Mouse (Mus musculus) right cerebral cortex, postnatal 4 days (tissue): ENCODE measurements around the gene H2-DMb2.

Experiments
- DNase-seq: peaks from one replicate; pipeline ENCODE4 v3.0.0-alpha.2; 2022

The H2-DMb2 gene

DNA sequence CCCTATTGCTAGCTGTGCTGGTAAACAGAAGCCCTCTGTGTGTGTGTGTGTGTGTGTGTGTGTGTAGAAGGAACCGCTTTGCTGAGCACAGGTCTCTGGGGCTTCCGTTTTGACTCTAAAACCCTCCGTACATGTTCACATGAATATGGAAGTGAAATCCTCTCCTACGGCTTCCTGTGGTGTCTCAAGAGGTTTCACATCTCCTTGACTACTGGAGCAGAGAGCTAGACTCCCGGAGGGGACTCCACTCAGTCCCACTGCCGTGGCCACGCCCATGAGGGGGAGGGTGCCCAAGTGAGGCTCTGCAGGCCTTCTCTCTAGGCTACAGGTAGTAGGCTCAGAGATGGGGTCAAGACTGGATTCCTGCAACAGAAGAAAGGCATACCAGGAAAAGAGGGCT lies at the start of gene H2-DMb2:
Gene H2-DMb2, plus strand, starts transcription at position 275 of the 400 bp plus-strand sequence.
- DNase-seq: no peak

DNA sequence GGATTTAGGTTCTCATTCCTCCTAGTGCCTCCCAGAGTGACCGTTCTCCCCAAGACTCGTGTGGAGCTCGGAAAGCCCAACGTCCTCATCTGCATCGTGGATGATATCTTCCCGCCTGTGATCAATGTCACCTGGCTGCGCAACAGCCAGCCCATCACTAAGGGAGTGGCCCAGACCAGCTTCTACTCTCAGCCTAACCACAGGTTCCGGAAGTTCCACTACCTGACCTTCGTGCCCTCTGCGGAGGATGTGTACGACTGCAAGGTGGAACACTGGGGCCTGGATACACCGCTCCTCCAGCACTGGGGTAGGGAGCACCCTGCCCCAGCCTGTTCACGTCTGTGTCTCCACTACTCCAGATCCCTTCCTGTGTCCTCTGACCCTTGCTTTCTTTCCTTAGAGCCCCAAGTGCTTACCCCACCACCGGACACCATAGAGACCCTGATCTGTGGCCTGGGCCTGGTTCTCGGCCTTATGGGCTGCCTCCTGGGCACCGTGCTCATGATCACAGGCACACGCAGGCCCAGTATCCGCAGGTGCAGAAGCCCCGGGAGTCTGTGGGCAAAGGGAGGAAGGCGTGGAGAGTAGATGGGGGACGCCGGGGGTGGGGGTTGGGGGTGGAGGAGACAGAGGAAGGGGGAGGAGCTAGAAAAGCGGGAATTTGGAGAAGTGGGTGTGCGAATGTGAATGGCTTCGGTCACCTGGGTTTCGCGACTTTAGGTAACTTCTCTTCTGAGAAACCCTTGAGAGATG lies 48.6 kb upstream of the H2-DMb2 start:
- DNase-seq: no peak

DNA sequence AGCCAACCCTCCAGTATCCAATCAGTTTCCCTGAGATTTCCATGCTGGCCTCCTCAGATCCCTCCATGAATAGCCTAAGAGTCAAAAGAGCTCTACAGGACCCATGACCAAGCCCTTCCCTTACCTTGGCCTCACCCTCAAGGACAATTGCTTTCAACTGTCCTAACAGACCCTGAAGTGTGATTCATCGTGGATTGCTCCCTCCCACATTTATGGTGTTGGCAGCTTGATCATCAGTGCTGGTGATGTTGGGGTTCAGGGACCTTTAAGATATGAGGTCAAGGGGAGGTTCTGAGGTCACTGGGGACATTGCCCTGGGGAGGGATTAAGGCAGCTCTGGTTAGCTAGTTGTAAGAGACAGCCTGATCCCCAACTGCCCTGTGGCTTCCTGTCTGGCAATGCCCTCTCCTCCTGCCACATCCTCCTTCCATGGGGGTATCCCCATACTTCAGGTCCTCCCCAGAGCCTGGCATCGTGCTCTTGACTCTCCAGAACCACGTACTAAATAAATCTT lies 46.6 kb upstream of the H2-DMb2 start:
- DNase-seq: no peak

DNA sequence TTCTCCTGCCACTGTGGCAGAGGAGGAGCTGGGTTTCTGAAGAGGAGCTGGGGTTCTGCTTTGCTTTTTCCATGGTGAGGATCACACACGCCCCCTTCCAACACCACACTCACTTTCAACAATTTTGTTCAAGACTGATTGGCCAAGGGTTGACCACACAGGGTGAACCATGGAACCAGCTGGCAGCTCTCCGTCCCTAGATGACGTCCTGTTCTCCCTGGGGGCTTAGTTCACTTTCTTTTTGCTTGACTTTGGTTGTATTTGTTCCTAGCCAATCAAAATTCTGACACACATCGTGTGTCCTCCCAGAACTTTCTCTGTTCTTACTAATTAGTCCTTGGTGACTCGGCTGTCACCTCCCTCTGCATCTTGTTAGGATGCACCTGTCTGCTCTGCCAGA lies 45.8 kb upstream of the H2-DMb2 start:
- no peak for DNase-seq

DNA sequence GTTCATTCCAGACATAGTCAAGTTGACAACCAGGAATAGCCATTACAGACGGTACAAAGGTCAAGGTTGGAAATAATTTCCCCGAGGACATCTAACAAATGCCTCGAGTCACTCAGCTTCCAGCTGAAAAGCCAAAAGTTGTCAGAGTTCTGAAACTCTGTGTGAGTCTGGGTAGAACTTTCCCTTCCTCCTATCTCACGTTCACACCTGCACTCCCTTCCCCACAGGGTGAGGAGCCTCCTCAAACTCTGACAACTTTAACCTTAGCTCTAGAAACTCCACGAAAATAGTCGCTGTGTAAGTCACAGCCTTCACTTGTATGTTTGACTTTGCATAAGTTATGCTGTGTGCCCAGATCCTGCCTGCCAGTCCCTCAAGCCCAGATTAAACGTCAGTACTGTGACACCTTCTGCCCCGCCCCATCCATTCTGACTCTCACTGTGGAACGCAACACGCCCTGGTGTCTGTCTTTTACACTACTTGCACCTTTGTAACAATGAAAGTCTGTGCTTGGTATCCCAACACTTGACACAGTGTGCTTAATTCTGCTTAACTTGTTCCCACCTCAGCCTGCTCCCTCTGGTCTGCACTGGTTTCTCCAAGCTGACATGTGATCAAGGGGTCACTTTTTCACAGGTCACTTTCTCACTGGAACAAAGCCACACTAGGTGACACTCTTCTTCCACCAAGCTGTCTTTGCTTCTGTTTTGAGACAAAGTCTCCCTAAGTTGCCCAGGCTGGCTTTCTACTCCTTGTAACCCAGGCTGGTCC lies 44.2 kb upstream of the H2-DMb2 start:
- no peak for DNase-seq

DNA sequence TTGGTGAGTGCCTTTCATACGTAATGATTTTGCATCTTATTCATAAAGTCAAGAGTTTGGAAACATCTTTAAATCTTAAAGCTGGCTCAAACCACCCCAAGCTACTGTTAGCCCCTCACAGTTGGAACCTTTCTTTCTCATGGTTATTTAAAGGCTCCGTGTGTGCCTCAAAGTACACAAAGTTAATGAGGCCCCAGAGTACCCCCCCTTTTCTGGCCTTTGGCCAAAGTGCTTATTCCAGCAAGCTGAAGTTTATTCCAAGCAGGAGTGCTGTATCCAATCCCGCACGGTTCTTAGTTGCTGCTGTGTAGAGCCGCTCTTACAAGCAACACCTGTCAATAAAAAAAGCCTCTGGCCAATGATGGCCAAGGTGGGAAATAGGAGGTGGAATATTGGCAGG lies 43.6 kb upstream of the H2-DMb2 start:
- DNase-seq: no peak

DNA sequence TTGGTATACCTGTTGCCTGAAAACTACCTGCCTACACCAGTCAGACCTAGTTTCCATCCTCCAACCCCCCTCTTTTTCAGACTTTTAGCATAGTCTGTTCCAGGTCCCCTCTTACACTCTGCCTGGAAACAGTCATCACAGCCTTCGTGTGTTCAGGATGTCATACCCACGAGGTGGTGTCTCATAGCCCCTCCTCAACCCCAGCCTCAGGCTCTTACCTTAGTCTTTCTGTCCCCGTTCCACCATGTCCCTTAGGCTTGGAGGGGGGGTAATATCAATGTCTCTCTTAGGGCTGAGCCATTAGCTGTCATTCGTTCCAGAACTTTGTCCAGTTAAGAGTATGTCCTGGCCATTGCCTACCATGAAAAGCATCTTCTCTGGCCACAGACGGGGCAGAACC lies 41.9 kb upstream of the H2-DMb2 start:
- no peak for DNase-seq

DNA sequence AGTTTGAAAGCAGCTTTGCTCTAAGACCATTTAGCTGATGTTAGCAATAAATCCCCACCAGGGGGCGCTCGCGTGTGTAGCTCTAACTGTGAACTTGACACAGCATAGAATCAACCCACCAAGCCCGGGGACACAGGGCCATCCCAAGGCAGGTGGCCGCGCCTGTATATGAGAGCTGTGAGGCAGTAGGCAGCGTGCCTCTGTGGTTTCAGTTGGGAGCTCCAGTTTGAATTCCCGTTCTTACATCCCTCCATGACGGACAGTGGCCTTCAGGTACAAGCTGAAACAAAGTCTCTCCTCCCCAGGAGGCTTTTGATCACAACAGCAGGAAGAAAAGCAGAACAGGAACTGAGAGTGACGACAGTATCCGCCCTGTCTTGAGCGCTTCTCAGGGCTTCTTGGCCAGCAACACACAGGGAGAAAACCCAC lies 41.5 kb upstream of the H2-DMb2 start:
- DNase-seq: peak; percentile 99

DNA sequence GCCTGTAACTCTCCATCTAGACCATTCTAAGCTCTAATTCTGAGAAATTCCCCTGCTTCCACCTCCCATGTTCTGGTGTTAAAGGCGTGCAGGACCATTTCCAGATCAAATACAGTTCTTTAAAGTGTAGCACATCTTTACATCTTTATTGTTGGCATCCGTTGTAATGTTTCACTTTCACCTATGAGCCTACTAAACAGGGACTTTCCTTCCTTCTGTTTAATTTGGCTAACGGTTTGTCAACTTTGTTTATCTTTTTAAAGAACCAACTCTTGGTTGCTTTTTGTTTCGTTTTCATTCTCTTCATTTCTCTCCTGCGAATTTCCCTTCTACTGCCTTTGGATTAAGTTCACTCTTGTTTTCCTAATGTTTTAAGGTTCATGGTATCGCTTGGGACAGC lies 40.3 kb upstream of the H2-DMb2 start:
- no peak for DNase-seq

DNA sequence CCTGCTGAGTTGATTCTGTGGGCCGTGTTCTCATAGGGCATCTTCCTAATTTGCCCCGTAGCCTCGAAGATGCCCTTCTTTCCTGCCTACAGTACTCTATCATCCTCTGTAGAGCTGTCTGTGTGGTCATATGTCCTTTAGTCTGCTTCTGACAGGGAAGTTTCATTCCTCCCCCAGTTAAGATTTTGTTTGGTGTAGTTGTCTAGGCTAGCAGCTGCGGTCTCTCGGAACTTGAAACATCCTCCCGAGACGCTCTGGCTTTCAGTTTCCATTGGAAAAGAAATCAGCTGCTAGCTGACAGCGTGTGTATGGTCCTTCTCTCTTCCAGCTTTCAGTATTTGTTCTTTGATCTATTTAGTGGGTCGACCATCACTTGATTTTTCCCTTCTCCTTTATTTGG lies 38.3 kb upstream of the H2-DMb2 start:
- DNase-seq: no peak

DNA sequence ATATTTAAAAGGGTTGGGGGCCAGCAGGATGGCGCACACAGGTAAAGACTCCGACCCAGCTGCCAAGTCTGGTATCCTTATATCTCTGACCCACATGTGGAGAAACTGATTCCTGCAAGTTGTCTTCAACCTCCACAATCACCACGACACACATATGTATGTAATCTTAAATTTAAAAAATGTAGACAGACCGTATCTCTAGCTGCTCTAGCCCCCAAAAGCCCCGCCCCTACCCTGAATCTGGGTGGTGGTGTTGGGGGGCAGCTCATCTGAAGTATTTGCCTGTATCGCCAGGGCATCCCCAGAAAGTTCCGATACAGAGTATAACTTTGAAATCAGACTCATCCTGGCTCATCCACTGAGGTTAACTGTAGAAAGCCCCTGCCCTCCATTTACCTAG lies 36.6 kb upstream of the H2-DMb2 start:
- DNase-seq: no peak

DNA sequence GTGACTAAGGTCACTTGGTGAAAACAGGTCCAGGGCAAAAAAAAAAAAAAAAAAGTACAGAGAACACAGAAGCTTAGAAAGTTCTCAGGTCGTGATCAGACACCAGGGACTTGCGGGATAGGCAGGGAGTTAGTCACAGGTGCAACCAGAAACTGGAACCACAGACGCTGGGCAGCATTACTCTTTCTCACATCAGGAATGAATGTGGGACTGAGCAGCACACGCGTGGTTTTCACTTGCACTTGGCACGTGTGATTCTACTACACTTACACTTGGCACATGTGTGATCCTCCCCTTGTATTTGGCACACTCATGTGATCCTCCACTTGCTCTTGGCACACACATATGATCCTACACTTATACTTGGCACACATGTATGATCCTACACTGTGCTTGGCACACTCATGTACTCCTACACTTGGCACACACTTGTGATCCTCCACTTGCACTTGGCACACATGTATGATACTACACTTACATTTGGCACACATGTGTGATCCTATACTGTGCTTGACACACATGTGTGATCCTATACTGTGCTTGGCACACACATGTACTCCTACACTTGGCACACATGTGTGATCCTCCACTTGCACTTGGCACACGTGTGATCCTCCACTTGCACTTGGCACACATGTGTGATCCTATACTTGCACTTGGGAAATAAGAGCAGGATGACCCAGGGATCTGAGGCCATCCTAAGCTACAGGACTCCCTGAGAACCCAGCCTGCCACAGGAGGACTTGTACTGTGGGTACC lies 35.8 kb upstream of the H2-DMb2 start:
- DNase-seq: no peak

DNA sequence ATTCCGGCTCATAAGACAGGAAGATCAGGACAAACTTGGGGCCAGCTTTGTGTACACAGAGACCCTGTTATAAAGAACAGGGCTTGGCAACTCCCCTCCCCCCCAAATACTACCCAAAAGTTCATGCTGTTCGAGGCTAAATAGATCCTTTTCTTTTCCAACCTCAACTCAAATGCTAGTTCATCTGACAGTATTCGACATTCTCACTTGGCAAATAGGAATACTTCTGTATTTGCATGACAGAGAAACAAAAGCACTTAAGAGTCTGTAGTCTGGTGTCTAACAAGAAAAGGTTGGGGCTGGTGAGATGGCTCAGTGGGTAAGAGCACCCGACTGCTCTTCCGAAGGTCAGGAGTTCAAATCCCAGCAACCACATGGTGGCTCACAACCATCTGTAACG lies 34.6 kb upstream of the H2-DMb2 start:
- DNase-seq: no peak

DNA sequence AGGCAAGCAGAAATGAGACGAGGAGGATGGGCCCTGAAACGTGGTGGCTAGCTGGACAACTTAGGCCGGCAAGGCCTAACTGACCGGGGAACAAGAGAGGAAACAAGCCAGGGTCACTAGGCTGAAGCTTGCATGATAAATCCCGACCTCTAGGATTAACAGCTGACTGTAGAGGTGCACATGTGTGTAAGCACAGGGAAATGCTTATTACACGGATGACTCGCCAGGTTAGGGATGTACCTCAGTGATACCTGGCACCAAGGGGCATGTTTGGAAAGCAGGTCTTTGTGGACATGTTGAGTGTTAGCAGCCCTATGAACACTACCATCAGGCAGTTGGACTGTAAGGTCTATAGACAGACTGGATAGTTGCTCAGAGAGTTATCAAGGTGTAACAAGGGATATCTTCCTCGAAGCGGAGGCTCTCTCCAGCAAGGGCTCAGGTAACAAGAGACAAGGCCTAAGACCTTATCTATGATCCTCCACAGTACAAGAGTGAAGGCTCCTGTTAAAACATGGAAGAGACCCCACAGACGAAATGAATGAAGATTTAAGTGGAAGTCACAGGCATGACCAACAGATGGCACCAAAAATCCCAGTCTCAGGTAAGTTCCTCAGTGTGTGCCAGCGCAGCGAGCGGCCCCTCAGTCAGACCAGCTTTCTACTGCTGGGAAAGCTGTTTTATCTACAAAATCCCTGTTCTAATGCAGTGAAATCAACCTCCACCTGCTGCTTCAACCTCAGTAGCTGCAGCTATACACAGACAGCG lies 33.9 kb upstream of the H2-DMb2 start:
- DNase-seq: peak; percentile 29

DNA sequence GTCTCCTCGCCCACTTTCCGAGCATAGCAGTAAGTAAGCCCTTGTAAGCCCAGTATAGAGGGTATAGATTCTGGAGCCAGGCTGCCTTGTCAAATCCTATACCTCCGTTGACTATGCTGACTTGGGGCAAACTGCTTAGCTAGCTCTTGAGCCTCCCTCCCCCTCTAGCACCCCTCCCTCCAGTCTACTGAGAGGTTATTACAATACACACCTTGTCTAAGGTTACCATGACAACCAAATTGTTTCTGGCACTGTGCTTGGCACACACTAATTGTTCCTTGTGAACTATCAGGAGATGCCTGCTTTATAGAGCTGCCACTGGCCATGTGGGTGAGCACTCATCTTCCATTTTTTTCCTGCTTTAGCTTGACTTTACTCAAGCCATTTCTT lies 33.3 kb upstream of the H2-DMb2 start:
- DNase-seq: no peak

DNA sequence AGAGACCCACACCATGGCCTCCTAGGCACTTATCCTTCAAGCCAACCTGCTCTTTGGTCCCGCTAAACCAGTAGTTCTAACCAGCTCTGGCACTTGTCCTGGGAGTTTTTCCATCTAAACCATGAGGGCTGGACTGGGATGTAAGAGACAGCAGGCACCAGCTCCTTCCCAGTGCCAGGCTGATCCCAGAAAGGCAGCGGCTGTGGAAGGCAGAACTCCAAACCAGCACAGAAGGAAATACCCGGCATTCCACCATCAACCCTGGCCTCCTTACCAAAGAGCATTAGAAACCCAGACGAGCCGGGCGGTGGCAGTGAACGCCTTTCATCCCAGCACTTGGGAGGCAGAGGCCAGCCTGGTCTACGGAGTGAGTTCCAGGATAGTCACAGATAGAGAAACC lies 32.8 kb upstream of the H2-DMb2 start:
- DNase-seq: no peak

DNA sequence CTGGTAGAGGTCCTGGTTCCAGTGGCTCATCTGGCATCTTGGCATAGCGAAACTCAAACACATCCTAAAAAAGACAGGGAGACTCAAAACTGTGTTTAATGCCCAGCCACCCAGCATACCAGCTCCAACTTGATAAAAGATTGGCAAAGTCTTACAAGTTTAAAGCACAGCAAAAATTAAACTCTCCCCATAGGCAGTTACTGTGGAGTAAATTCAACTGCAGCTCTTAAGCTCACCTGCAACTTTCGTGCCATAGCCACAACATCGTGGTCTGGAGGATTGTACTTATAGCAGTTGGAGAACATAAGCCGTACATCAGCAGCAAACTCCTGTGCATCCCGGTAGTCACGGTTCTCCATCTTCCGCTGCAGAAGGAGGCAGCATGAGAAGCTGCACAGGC lies 29.0 kb upstream of the H2-DMb2 start:
- no peak for DNase-seq

DNA sequence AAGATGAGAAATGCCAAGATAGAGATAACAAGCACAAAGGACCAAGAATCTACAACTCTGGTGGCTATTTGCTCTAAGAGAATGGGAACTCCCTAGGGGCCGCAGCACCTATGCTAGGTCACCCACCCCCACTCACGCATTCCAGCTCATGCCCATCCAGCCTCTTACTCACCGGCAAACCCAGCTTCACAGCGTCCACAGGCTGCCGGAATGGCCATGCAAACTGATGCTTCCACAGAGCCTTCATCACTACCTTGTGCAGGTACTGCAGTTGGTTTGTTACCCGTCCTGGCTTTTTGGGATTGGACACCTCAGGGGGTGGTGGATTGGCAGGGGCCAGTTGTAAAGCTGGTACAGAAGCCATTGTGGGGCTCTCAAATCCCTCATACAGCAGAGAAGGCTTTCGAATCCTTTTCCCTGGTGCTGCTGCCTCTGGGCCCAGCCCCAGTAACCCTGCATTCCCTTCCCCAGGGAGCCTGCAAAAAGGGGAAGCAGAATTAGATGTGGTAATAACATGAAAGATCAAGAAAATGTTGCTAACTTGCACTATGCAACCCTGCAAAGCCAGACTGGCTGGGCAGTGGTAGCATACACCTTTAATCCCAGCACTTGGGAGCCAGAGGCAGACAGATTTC lies 26.3 kb upstream of the H2-DMb2 start:
- no peak for DNase-seq

DNA sequence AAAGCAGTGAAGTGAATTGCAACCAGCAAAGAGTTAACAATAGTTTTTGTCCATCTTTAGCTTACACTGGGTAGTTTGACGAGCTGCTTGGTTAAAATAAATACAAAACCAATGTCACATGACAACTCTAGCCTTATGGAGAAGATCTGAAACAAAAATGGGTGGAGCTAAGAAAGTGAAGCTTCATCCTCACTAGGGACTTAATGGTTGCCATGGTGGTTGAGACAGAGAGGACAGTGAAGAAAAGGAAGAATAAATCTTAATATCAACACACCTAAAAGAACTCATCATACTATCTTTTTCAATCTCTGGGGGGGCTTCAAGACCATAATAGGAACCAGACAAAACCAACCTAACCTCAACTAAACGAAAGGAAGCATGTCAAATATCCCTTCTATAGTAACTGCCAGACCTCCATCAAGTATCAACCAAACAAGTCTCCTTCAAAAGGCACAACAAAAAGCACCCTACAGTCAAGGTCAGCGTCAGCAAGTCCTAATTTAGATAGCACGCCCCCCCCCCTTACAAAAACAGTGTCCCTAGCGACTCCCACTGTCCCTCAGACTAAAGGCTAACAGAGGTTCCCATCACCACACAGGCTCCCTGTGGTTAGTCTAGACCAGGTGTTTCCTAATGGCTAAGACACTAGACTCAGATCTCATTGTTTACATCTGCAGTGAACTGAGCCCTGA lies 25.5 kb upstream of the H2-DMb2 start:
- DNase-seq: no peak

DNA sequence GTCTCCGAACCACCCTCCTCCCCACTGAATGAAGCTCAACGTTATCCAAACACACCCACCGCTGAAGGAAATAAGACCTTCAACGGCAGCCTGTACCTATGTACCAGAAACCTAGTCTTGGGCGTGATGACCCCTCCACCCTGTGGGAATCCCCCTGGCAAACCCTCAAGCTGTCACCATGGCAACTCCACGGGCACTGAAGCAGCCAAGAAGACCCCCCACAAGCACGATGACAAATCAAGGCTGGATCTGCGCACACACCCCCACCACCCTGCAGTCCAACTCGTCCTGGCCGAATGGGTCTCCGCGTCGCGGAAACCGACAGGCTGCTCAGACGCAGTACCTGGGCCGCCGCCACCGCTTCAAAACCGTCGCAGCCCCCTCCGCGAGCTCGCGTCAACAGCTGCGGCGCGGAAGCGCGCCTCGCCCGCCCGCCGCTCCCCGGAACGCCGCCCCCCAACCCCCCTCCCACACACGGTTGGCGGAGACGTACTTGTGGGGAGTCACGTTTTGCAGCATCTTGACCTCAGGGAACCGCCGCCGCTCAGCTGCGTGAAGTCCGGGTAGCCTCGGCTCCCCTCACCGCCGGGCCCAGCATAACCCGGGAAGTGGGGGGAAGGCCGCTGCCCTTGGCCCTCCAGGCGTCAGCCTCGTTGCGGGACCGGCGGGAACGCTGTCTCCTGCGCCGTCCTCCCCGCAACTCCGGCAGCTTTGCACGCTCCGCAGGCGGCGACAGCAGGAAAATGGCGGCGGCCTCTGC lies 24.8 kb upstream of the H2-DMb2 start:
- DNase-seq: peak; percentile 62

DNA sequence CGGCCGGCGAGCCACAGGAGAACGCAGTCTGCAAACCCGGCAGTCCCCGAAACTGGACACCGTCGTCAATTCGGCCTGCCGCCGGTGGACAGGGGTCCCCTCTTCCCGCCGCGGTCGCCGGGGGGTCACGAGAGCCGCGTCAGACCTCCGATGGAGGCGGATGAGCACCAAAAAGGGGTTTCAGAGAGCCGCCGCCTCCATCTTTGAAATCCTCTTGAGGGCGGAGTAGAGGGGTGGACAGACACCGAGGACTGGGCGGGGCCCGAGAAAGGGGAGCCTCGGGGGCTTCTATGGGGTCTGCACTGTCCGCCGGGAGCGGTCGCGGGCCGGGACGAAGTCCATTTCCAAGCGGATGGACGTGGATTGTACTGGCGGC lies 24.2 kb upstream of the H2-DMb2 start:
- no peak for DNase-seq
